Mouse (Mus musculus) neural tube, embryonic 14.5 days (tissue): ENCODE results near the gene Gm20806. TPM values are rescaled to one million over a fixed set of nuclear protein-coding genes. Genes with fewer than 3 reads are reported as not detected.
"Not testable (repeated sequence)": the region's sequence is repeated elsewhere in the genome, so short reads cannot be mapped to it uniquely, and the experiment has no call there.

Experiments
- ATAC-seq: fragments of 200-750 bp; cut with Nextera tagmentation; 2 replicates; pipeline ENCODE4 v1.8.0; 2017; ENCODE audit warnings: low read depth, mild to moderate bottlenecking, moderate TSS enrichment, moderate library complexity
- H3K27ac ChIP-seq: fragments of 300-500 bp; sonication (generic); 2 replicates; pipeline ENCODE4 v1.5.1; 2014; ENCODE audit warnings: low read depth, mild to moderate bottlenecking, control low read depth, low read length, moderate library complexity, mixed read lengths
- H3K27me3 ChIP-seq: fragments of 300-500 bp; sonication (generic); 2 replicates; pipeline ENCODE4 v1.6.1; 2014; ENCODE audit warnings: low read length; ENCODE audit not compliant: control insufficient read depth, insufficient read depth
- H3K36me3 ChIP-seq: fragments of 300-500 bp; sonication (generic); 2 replicates; pipeline ENCODE4 v1.6.1; 2014; ENCODE audit warnings: low read length, mixed read lengths; ENCODE audit not compliant: control insufficient read depth, insufficient read depth
- H3K4me1 ChIP-seq: fragments of 300-500 bp; sonication (generic); 2 replicates; pipeline ENCODE4 v1.6.1; 2014; ENCODE audit warnings: low read length; ENCODE audit not compliant: control insufficient read depth, insufficient read depth
- H3K4me2 ChIP-seq: fragments of 300-500 bp; sonication (generic); 2 replicates; pipeline ENCODE4 v1.6.1; 2014; ENCODE audit warnings: mild to moderate bottlenecking, low read depth, low read length, control low read depth
- H3K4me3 ChIP-seq: fragments of 300-500 bp; sonication (generic); 2 replicates; pipeline ENCODE4 v1.5.1; 2014; ENCODE audit warnings: low read depth, low read length, control low read depth, mixed read lengths
- H3K9ac ChIP-seq: fragments of 300-500 bp; sonication (generic); replicated peaks from 2 replicates; pipeline ENCODE4 v1.6.1; 2014; ENCODE audit warnings: low read depth, mild to moderate bottlenecking, control low read depth, low read length, mixed read lengths
- H3K9me3 ChIP-seq: fragments of 300-500 bp; sonication (generic); 2 replicates; pipeline ENCODE4 v1.6.1; 2016; ENCODE audit warnings: low read length; ENCODE audit not compliant: control insufficient read depth
- WGBS: fragments of 180-500 bp; shearing (Covaris S2); extraction: QIAGEN DNeasy Blood & Tissue Kit; methylation state at CpG from one replicate; pipeline ENCODE4 v1.1.7; 2014; 5-methylcytosine and 5-hydroxymethylcytosine counted together
- polyA plus RNA-seq: library from polyadenylated mRNA; unstranded; fragments of >200 nt; fragmentation: Nextera tagmentation; extraction: Ambion mirVana; gene quantifications from 2 replicates; pipeline ENCODE4 v1.2.1, GENCODE M21; 2014

The Gm20806 gene
- polyA plus RNA-seq = not detected in 2 replicates

GRCm38 (mm10) chrY:78837956-78838355, at the start of gene Gm20806:
Gene Gm20806 (minus strand): TSS chrY:78838056.
- not testable (repeated sequence) for H3K4me1 ChIP-seq, H3K9me3 ChIP-seq, H3K36me3 ChIP-seq, ATAC-seq, H3K4me2 ChIP-seq, H3K9ac ChIP-seq, H3K4me3 ChIP-seq, H3K27me3 ChIP-seq, H3K27ac ChIP-seq
- no CpG with 5 or more reads among the region's 4 CpGs for WGBS
